Mouse (Mus musculus): ENCODE measurements around the gene Znrd1. TPM values are rescaled to one million over a fixed set of nuclear protein-coding genes. Genes with fewer than 3 reads are reported as not detected.

Gene Znrd1
- polyA plus RNA-seq, 1 experiment from 2014 or later: 72.3 TPM

DNA sequence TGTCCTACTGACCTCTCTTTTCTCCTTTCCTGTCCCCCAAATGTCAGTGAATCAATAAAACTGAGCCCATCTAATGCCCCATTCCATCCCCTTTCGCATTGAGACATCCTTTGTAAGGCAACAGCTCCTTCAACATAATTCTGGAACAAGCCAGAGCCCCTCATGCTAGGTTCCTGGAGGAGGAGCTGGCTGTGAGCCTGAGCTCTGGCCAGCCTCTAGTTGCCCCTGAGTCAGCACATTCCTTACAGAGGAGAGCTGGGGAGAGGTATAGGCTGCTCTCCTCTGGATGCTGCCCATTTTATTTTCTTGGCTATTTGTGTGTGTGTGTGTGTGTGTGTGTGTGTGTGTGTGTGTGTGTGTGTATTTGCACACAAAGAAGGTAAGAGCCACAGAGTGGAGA lies 50.1 kb downstream of the Znrd1 start:
- Histone ChIP-seq H3K9ac (no peak overlapping the region), H3K27ac (no peak overlapping the region), H3K9me3 (no peaks in the 10 kb centered on the region), H3K4me1 (no peaks in the 10 kb centered on the region), H3K36me3 (no peaks in the 10 kb centered on the region), H3K4me3 (no peak overlapping the region), H3K27me3 (replicated peaks) (no peaks in the 10 kb centered on the region), H3K4me2 (replicated peaks) (no peak overlapping the region)
- ATAC-seq (ENCODE audit: low FRiP score, low read depth): no peak
- WGBS: 34% methylated on average over 1 of the region's 1 CpGs

Other genes starting within 250 kb of the Znrd1 start
- not detected in 2 replicates for gene H2-M10.5, start 185.6 kb downstream of the Znrd1 start, polyA plus RNA-seq (2016; fragmentation: Nextera tagmentation; extraction: Ambion mirVana)
- gene H2-M10.6, start 146.4 kb downstream of the Znrd1 start, polyA plus RNA-seq (2016; fragmentation: Nextera tagmentation; extraction: Ambion mirVana): not detected in 2 replicates
- gene Trim26, start 121.4 kb downstream of the Znrd1 start, polyA plus RNA-seq (2016; fragmentation: Nextera tagmentation; extraction: Ambion mirVana): 52.1 and 56.8 TPM in 2 replicates
- gene Trim15, start 91.3 kb downstream of the Znrd1 start, polyA plus RNA-seq (2016; fragmentation: Nextera tagmentation; extraction: Ambion mirVana): 0.37 and 0.46 TPM in 2 replicates
- 4.6 and 5.4 TPM in 2 replicates for gene Trim10, start 89.0 kb downstream of the Znrd1 start, polyA plus RNA-seq (2016; fragmentation: Nextera tagmentation; extraction: Ambion mirVana)
- gene Trim40, start 68.4 kb downstream of the Znrd1 start, polyA plus RNA-seq (2016; fragmentation: Nextera tagmentation; extraction: Ambion mirVana): not detected in 2 replicates
- not detected in 2 replicates for gene Trim31, start 60.4 kb downstream of the Znrd1 start, polyA plus RNA-seq (2016; fragmentation: Nextera tagmentation; extraction: Ambion mirVana)
- 0.41 and 1.3 TPM in 2 replicates for gene Rnf39, start 15.6 kb downstream of the Znrd1 start, polyA plus RNA-seq (2016; fragmentation: Nextera tagmentation; extraction: Ambion mirVana)
- 147 and 155 TPM in 2 replicates for gene Ppp1r11, start 6.8 kb downstream of the Znrd1 start, polyA plus RNA-seq (2016; fragmentation: Nextera tagmentation; extraction: Ambion mirVana)
- gene Znrd1as, start within 50 bp of the Znrd1 start, polyA plus RNA-seq (2016; fragmentation: Nextera tagmentation; extraction: Ambion mirVana): 6.0 and 6.2 TPM in 2 replicates
- gene 2410137M14Rik, start 22.7 kb upstream of the Znrd1 start, polyA plus RNA-seq (2016; fragmentation: Nextera tagmentation; extraction: Ambion mirVana): 0.47 TPM in 1 of 2 replicates, not detected in the other
- 1.7 and 1.9 TPM in 2 replicates for gene H2-M5, start 31.0 kb upstream of the Znrd1 start, polyA plus RNA-seq (2016; fragmentation: Nextera tagmentation; extraction: Ambion mirVana)
- 208 and 210 TPM in 2 replicates for gene Zfp57, start 42.6 kb upstream of the Znrd1 start, polyA plus RNA-seq (2016; fragmentation: Nextera tagmentation; extraction: Ambion mirVana)
- gene Mog, start 64.8 kb upstream of the Znrd1 start, polyA plus RNA-seq (2016; fragmentation: Nextera tagmentation; extraction: Ambion mirVana): 1.0 and 1.3 TPM in 2 replicates
- gene Gabbr1, start 87.4 kb upstream of the Znrd1 start, polyA plus RNA-seq (2016; fragmentation: Nextera tagmentation; extraction: Ambion mirVana): 44.6 and 47.0 TPM in 2 replicates
- gene Olfr90, start 129.9 kb upstream of the Znrd1 start, polyA plus RNA-seq (2016; fragmentation: Nextera tagmentation; extraction: Ambion mirVana): 0.11 TPM in 1 of 2 replicates, not detected in the other
- gene Olfr91, start 139.7 kb upstream of the Znrd1 start, polyA plus RNA-seq (2016; fragmentation: Nextera tagmentation; extraction: Ambion mirVana): not detected in 2 replicates
- not detected in 2 replicates for gene Olfr92, start 161.5 kb upstream of the Znrd1 start, polyA plus RNA-seq (2016; fragmentation: Nextera tagmentation; extraction: Ambion mirVana)
- gene Olfr93, start 202.9 kb upstream of the Znrd1 start, polyA plus RNA-seq (2016; fragmentation: Nextera tagmentation; extraction: Ambion mirVana): not detected in 2 replicates
- gene Ubd, start 235.3 kb upstream of the Znrd1 start, polyA plus RNA-seq (2016; fragmentation: Nextera tagmentation; extraction: Ambion mirVana): not detected in 2 replicates
- not detected in 2 replicates for gene Olfr94, start 242.4 kb upstream of the Znrd1 start, polyA plus RNA-seq (2016; fragmentation: Nextera tagmentation; extraction: Ambion mirVana)

Data from neural tube, embryonic 12.5 days (tissue).